Mouse (Mus musculus) MEL (cell line): ENCODE measurements around the gene Foxj1.

ENCODE experiments used
- CHD1 ChIP-seq: IDR thresholded peaks from 2 replicates; pipeline ENCODE4 v1.6.1; 2012; ENCODE audit warnings: low read depth, mild to moderate bottlenecking, inconsistent platforms, low read length, improper control_type of control experiment
- CTCF ChIP-seq, 3 experiments: IDR thresholded peaks in 2 of 3; conservative IDR thresholded peaks in 1 of 3; 2 replicates each; pipeline ENCODE4 v1.5.1; 2011 to 2012; ENCODE audit warnings: low read length in 3 of 3, low read depth in 2 of 3, mild to moderate bottlenecking in 2 of 3, improper control_type of control experiment in 1 of 3, inconsistent platforms in 1 of 3, mixed read lengths in 1 of 3, moderate library complexity in 1 of 3; ENCODE audit not compliant: control insufficient read depth in 1 of 3, insufficient read depth in 1 of 3, poor library complexity in 1 of 3, severe bottlenecking in 1 of 3
- EP300 ChIP-seq, 2 experiments: IDR thresholded peaks; 2 replicates each; pipeline ENCODE4 v1.6.1; 2011; ENCODE audit warnings: improper control_type of control experiment in 2 of 2, low read length in 2 of 2, low read depth in 1 of 2, mild to moderate bottlenecking in 1 of 2
- POLR2A ChIP-seq, 2 experiments: IDR thresholded peaks; 2 replicates each; pipeline ENCODE4 v1.6.1; 2011 to 2012; ENCODE audit warnings: low read length in 2 of 2, mild to moderate bottlenecking in 2 of 2, control low read depth in 1 of 2, improper control_type of control experiment in 1 of 2, low read depth in 1 of 2, moderate library complexity in 1 of 2; ENCODE audit not compliant: control insufficient read depth in 1 of 2, insufficient read depth in 1 of 2, poor library complexity in 1 of 2

DNA sequence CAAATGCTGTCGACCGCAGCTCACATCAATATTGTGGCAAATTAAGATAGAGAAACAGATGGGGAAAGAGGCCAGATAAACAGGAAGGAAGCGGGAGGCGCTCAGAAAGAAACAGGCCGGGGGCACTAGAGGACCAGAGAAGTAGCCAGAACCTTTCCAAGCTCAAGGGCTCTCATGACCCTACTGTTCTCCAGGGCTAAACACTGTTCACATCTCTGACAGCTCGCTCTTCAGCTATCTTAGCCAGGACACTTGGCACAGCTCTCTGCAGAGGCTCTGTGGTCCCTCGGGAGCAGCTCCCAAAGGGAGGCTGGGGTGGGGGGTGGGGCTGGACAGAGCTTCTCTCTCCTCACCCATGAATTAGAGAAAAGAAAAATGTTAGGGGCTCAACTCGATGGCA lies 44.6 kb downstream of the Foxj1 start:
- no peak for TF ChIP-seq POLR2A (IDR thresholded peaks at IDR 0.05; ENCODE audit: control insufficient read depth in 1 of 2, insufficient read depth in 1 of 2, low read depth in 1 of 2, low read length in 2 of 2, poor library complexity in 1 of 2)
- no peak for TF ChIP-seq EP300 (IDR thresholded peaks at IDR 0.05; ENCODE audit: low read depth in 1 of 2, low read length in 2 of 2)
- TF ChIP-seq CTCF (IDR thresholded peaks at IDR 0.05 in 2 of 3, conservative IDR thresholded peaks at IDR 0.05 in 1 of 3; ENCODE audit: control insufficient read depth in 1 of 3, insufficient read depth in 1 of 3, low read depth in 2 of 3, low read length in 3 of 3, poor library complexity in 1 of 3, severe bottlenecking in 1 of 3): no peak
- no peak for TF ChIP-seq CHD1
